Mouse (Mus musculus) lung, adult 2 months (tissue): Measurements from ENCODE around the gene Hoxd10. TPM values are rescaled to one million over a fixed set of nuclear protein-coding genes. Genes with fewer than 3 reads are reported as not detected.

Source experiments
- DNase-seq: peaks from one replicate; pipeline ENCODE4 v3.0.0; 2022
- H3K4me1 ChIP-seq: fragments of 200-500 bp; 2 replicates; pipeline ENCODE4 v1.6.1; 2011; ENCODE audit warnings: low read length; ENCODE audit not compliant: control insufficient read depth, insufficient read depth
- H3K4me3 ChIP-seq: fragments of 200-500 bp; replicated peaks from 2 replicates; pipeline ENCODE3; 2011; ENCODE audit warnings: low read depth, mild to moderate bottlenecking, control low read depth, low read length; ENCODE audit errors: extremely low read depth
- CTCF ChIP-seq: fragments of 200-500 bp; IDR thresholded peaks from 2 replicates; pipeline ENCODE4 v1.5.1; 2011; ENCODE audit warnings: mild to moderate bottlenecking, low read length, control low read depth; ENCODE audit not compliant: insufficient read depth
- POLR2A ChIP-seq: fragments of 200-500 bp; IDR thresholded peaks from 2 replicates; pipeline ENCODE4 v1.6.1; 2011; ENCODE audit warnings: low read depth, mild to moderate bottlenecking, control low read depth, low read length, borderline replicate concordance; ENCODE audit errors: extremely low read depth
- WGBS: fragments of 180-500 bp; shearing (Covaris S2); methylation state at CpG from one replicate; pipeline ENCODE4 v1.1.7; 2018; 5-methylcytosine and 5-hydroxymethylcytosine counted together
- polyA plus RNA-seq: library from polyadenylated mRNA; depleted of rRNA; stranded (reverse); fragments of >200 nt; gene quantifications from 2 replicates; pipeline ENCODE4 v1.2.3, GENCODE M21; 2012

The Hoxd10 gene
- polyA plus RNA-seq, 1 experiment: not detected

DNA sequence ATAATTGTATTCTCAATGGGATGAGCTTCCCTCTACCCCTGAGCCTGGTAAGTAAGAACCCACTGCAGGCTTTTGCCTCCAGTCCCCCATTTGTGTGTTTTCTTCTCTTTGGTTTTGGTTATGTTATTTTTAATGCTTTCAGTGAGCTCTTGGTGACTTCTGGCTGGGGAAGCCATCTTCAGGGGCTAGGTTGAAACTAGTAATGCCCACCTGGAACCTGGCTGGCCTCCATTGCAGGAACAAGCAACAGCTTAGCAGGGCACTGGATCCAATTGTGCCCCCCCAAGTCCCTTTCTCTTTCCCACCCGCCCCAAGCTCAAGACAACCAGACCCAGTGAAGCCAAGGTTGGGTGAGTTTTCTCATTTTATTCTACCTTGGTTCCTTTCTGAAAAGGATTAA, 3.7 kb downstream of the Hoxd10 start:
- TF ChIP-seq CTCF (no peak), POLR2A (no peak)
- Histone ChIP-seq H3K4me1 (peaks cover 4% of the 10 kb centered on the region; the same call in 1 of the 2 replicates), H3K4me3 (no peak overlapping the region)
- 8% methylated on average over 1 of the region's 1 CpGs for WGBS
- DNase-seq: no peak

DNA sequence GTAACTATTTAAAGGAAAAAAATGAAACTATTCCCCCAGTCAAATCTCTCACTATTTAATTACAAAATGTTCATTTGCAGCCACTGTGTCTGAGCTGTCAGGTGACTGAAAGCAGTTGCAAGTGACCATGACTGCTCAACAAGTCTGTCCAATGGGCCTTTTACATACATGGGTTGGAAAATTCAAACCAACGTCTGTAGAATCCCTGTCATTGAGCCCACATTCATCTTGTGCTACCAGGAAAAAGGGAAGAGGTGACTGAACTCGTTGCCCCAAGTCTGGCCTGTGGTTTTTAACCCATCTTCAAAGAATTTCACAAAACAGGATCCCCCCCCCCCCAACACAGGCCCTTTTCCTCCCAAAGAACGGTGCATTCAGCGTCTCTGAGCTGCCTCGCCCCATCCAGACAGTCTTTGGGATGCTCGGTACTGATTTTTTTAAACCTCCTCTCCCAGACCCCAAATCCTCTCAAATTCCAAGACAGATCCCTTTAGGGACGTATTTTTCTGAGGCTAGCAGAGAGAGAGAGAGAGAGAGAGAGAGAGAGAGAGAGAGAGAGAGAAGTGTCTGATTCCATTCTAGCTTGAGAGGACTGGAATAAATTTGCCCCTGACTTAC, 4.2 kb downstream of the Hoxd10 start:
- TF ChIP-seq CTCF (no peak), POLR2A (no peak)
- peaks cover 4% of the 10 kb centered on the region; the same call in 1 of the 2 replicates for H3K4me1 ChIP-seq
- H3K4me3 ChIP-seq: no peak overlapping the region
- 8% methylated on average over 7 of the region's 7 CpGs for WGBS
- no peak for DNase-seq

DNA sequence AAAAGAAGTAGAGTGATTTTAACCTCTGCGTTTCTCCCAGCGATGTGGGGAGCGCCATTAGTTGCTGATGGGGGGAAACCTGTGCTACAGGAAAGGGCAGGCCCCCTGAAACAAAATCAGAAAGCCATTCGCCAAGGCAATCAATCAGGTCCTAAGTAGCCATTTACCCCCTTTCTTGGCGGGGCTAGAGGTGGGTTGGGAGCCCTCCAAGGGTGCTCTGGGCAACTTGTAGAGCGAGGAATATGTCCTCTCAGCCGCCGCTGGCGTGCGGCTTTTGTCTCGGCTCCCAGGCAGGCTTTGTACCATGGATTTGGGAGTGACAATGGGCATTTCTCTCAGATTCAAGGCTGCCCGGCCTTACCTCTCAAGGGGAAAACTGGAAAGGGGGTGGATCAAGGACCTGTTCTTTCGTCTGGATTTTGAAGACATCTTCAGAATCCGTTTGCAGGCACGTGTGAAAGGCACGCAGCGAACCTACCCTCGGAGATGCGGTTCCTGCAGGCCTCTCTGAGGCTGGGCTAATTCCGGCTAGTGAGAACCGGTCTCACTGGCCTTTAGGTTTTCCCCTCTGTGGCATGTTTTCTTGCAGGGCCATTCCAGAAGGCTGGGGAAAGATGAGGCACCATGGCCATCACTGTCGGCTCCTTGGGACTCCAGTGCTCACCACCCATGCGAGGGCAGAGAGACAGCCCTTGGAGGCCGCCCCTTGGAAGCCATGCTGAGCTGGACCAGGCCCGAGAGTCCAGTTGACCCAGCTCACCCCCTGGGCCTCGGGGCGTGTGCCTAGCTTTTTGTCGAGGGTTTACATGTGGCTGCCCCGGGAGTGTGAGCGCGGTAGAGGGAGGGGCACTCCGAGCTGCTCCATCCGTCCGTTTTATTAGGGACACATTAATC, 5.0 kb downstream of the Hoxd10 start:
- WGBS: 5% methylated on average over 34 of the region's 34 CpGs
- Histone ChIP-seq H3K4me3 (no peak overlapping the region), H3K4me1 (peaks cover 4% of the 10 kb centered on the region; the same call in 1 of the 2 replicates)
- TF ChIP-seq CTCF (no peak), POLR2A (no peak)
- DNase-seq: no peak

DNA sequence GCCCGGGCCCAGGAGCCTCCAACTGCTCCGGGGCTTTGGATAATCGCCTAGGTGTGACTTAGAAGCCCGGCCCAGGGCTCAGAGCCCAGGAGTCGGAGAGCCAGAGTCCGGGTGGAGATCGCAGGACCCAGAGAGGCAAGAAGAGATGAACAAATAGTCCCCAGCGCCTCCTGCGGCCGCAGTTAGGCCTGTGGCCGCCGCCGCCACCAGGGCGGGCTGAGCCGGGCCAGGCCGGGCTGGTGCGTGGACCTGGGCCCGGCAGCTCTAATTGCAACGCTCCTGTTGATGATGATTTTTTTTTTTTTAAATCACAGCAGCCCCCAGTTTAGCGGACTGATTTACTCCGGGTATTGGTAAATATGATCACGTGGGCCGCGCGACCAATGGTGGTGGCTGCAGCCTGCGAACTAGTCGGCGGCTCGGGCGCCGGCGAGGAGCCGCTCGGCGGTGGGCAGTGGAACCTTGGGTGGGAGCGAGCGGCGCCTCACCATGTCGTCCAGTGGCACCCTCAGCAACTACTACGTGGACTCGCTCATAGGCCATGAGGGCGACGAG, 5.9 kb downstream of the Hoxd10 start, which contains the start of gene Hoxd9:
Gene Hoxd9 (plus strand): TSS at position 161 of the 555 bp plus-strand sequence.
- 3% methylated on average over 43 of the region's 43 CpGs for WGBS
- peaks cover 4% of the 10 kb centered on the region; the same call in 1 of the 2 replicates for H3K4me1 ChIP-seq
- DNase-seq: no peak
- no peak within 1 kb of the TSS for H3K4me3 ChIP-seq
- TF ChIP-seq CTCF (no peak), POLR2A (no peak)

DNA sequence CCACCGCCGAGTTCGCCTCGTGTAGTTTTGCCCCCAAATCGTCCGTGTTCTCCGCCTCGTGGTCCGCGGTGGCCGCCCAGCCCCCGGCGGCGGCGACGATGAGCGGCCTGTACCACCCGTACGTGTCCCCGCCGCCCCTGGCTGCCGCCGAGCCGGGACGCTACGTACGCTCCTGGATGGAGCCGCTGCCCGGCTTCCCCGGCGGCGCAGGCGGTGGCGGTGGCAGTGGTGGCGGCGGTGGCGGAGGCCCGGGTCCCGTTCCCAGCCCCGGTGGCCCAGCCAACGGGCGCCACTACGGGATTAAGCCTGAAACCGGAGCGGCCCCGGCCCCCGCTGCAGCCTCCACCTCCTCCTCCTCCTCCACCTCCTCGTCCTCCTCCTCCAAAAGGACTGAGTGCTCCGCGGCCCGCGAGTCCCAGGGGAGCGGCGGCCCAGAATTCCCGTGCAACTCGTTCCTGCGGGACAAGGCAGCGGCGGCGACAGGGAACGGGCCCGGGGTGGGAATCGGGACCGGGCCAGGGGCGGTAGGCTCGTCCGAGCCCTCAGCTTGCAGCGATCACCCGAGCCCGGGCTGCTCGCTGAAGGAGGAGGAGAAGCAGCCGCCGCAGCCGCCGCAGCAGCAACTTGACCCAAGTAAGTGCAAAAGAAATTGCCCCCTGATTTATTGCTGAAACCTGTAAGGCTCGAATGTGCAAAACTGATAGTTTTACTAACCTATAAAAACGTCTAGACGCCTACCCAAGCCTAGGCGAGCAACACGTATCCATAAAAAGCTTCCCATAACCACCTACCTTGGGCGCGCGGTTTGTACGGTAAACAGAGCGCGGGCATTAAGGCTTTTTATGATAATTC, 6.7 kb downstream of the Hoxd10 start:
- Histone ChIP-seq H3K4me3 (no peak overlapping the region), H3K4me1 (peaks cover 4% of the 10 kb centered on the region; the same call in 1 of the 2 replicates)
- TF ChIP-seq POLR2A: no peak
- TF ChIP-seq CTCF: no peak
- no peak for DNase-seq
- 3% methylated on average over 86 of the region's 86 CpGs for WGBS

DNA sequence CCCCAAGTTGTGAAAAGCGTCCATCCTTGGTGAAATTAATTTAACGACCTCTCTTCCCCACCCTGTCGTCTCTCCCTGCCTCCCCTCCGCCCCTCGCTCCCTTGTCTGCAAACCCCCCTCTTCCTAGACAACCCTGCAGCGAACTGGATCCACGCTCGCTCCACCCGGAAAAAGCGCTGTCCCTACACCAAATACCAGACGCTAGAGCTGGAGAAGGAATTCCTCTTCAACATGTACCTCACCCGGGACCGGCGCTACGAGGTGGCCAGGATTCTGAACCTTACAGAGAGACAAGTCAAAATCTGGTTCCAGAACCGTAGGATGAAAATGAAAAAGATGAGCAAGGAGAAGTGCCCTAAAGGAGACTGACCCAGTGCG, 7.3 kb downstream of the Hoxd10 start:
- no peak for DNase-seq
- WGBS: 7% methylated on average over 17 of the region's 17 CpGs
- Histone ChIP-seq H3K4me3 (no peak overlapping the region), H3K4me1 (peaks cover 4% of the 10 kb centered on the region; the same call in 1 of the 2 replicates)
- no peak for TF ChIP-seq CTCF
- no peak for TF ChIP-seq POLR2A

DNA sequence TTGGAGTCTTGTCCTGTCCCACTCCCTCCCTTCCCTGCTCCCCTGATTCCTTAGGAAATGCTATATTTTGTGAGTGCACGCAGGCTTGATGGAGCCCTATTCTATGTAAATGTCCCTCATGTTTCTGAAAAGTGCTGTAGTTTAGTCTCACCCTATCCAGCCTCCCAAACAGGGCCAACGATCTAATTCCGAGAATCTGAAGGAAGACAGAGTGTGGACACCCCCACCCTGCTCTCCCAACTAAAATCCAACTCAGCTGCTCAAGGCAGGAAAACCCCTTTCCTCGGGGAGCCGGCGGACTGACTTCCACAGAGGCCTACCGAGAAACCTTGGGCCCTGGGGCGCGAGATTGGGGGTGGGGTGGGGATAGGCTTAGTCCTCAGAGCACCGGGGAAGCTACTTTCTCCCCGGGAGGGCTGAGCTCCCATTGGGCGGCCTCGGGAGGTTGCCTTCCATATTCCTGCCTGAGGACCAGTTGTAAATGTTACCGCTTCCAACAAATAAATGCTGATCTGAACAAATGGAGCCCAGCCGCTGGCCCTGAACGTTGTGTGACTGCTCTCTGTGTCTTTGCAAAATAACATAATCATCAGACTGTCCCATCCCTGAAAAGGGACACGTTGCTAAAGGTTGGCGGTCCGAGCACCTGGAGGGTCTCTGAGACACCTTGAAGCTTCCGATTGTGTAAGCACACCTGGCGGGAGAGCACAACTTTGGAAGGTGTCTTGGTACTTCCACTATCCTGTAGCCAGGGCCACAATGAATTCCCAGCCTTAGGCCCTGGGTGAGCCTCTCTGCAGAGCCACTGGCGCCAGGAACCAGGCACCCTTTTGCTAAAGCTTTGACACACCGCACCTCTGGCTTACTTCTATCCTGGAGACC, 8.2 kb downstream of the Hoxd10 start:
- TF ChIP-seq POLR2A (no peak), CTCF (no peak)
- Histone ChIP-seq H3K4me1 (peaks cover 4% of the 10 kb centered on the region; the same call in 1 of the 2 replicates), H3K4me3 (no peak overlapping the region)
- 10% methylated on average over 23 of the region's 23 CpGs for WGBS
- DNase-seq: no peak

DNA sequence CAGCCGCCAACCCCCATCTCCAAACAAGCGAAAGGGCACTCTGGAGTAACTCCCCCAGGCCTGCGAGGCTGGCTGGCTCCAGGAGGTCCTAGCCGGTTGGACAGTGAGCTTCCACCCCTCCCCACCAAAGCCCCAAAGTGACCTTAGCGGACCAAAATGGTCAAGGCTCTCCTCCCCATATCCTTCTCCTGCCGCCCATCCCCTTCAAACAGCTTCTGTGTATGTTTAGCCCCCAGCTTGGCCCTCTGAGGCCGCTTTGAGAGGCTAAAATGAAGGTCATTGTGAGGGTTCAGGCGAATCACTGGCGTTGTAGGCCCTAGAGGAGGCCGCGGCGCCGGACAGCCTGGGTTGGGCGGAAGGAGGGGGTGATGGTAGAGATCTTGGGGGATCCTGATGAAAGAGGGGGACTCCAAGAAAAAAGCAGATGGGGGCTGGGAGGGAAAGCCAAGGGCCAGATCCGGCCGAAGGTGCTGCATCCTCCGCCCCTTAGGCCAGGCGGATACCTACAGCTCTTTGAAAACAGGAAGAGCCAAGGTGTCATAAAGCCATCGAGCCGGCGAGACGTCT, 8.9 kb downstream of the Hoxd10 start:
- no peak for DNase-seq
- WGBS: 12% methylated on average over 22 of the region's 22 CpGs
- Histone ChIP-seq H3K4me3 (no peak overlapping the region), H3K4me1 (peaks cover 4% of the 10 kb centered on the region; the same call in 1 of the 2 replicates)
- TF ChIP-seq POLR2A (no peak), CTCF (no peak)
